Mouse (Mus musculus) stomach, embryonic 16.5 days (tissue): ENCODE measurements around the gene Arx. TPM values are rescaled to one million over a fixed set of nuclear protein-coding genes. Genes with fewer than 3 reads are reported as not detected.

Experiments used
- ATAC-seq: fragments of 200-750 bp; cut with Nextera tagmentation; 2 replicates; pipeline ENCODE4 v1.8.0; 2017; ENCODE audit warnings: moderate number of reproducible peaks, moderate TSS enrichment; ENCODE audit not compliant: insufficient read depth, low FRiP score
- H3K27ac ChIP-seq: fragments of 300-500 bp; sonication (generic); 2 replicates; pipeline ENCODE4 v1.5.1; 2014; ENCODE audit warnings: low read length
- H3K27me3 ChIP-seq: fragments of 300-500 bp; sonication (generic); 2 replicates; pipeline ENCODE4 v1.6.1; 2014; ENCODE audit warnings: low read length, control low read depth, mixed read lengths; ENCODE audit not compliant: control insufficient read depth, insufficient read depth
- H3K36me3 ChIP-seq: fragments of 300-500 bp; sonication (generic); 2 replicates; pipeline ENCODE4 v1.6.1; 2014; ENCODE audit warnings: low read length; ENCODE audit not compliant: control insufficient read depth, insufficient read depth
- H3K4me1 ChIP-seq: fragments of 300-500 bp; sonication (generic); 2 replicates; pipeline ENCODE4 v1.6.1; 2014; ENCODE audit warnings: low read length, control low read depth, mixed read lengths; ENCODE audit not compliant: control insufficient read depth, insufficient read depth
- H3K4me2 ChIP-seq: fragments of 300-500 bp; sonication (generic); 2 replicates; pipeline ENCODE4 v1.6.1; 2014; ENCODE audit warnings: low read depth, low read length, mixed read lengths
- H3K4me3 ChIP-seq: fragments of 300-500 bp; sonication (generic); replicated peaks from 2 replicates; pipeline ENCODE4 v1.5.1; 2014; ENCODE audit warnings: mild to moderate bottlenecking, low read length
- H3K9ac ChIP-seq: fragments of 300-500 bp; sonication (generic); 2 replicates; pipeline ENCODE4 v1.6.1; 2014; ENCODE audit warnings: low read length
- H3K9me3 ChIP-seq: fragments of 300-500 bp; sonication (generic); replicated peaks from 2 replicates; pipeline ENCODE4 v1.6.1; 2016; ENCODE audit warnings: low read length, control low read depth; ENCODE audit not compliant: control insufficient read depth
- WGBS: fragments of 180-500 bp; shearing (Covaris S2); extraction: QIAGEN DNeasy Blood & Tissue Kit; methylation state at CpG from one replicate; pipeline ENCODE4 v1.1.7; 2014; 5-methylcytosine and 5-hydroxymethylcytosine counted together
- polyA plus RNA-seq: library from polyadenylated mRNA; unstranded; fragments of >200 nt; fragmentation: Nextera tagmentation; extraction: Ambion mirVana; gene quantifications from 2 replicates; pipeline ENCODE4 v1.2.1, GENCODE M21; 2015

Arx gene
- polyA plus RNA-seq = 0.19 and 0.22 TPM in 2 replicates

GRCm38 (mm10) chrX:93286291-93286893 lies at the start of gene Arx:
Arx (plus strand) TSS chrX:93286445.
- Histone ChIP-seq H3K27me3 (peaks cover 77% of the 10 kb centered on the region), H3K4me2 (no peak within 1 kb of the TSS), H3K4me3 (peak within 1 kb of the TSS; percentile 11; the same call in 1 of the 2 replicates)

DNA sequence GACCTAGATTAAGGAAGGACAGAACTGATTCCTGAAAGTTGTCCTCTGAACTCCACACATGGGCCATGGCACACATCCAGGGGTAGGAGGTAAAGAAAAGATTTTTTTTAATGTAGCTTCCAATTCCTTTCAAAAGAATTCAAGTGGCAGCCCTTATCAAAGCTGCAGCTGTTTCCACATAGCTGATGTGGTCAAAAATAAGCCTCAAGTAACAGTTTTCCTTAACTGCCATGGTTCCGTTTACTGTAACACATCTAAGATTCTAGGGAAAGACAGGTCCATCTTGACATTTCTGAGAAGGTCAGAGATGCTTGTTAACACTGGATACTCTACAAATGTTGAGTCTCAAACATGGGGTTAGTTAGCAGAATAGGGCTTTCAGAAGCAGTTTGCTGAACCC lies 34.9 kb upstream of the Arx start:
- WGBS = 81% methylated on average over 1 of the region's 1 CpGs
- ATAC-seq = no peak
- no peaks in the 10 kb centered on the region for H3K4me1 ChIP-seq
- no peak overlapping the region for H3K27ac ChIP-seq
- H3K4me3 ChIP-seq = no peak overlapping the region
- H3K9me3 ChIP-seq = no peaks in the 10 kb centered on the region
- no peaks in the 10 kb centered on the region for H3K36me3 ChIP-seq
- no peak overlapping the region for H3K9ac ChIP-seq
- no peaks in the 10 kb centered on the region for H3K27me3 ChIP-seq
- no peak overlapping the region for H3K4me2 ChIP-seq

More at GRCm38 (mm10) chrX:93286291-93286893, at the start of gene Arx:
- Histone ChIP-seq H3K27ac (no peak within 1 kb of the TSS), H3K4me1 (no peaks in the 10 kb centered on the region), H3K9ac (no peak within 1 kb of the TSS), H3K9me3 (no peaks in the 10 kb centered on the region), H3K36me3 (no peaks in the 10 kb centered on the region)
- peak; percentile 88 for ATAC-seq
- WGBS = 23% methylated on average over 31 of the region's 31 CpGs

DNA sequence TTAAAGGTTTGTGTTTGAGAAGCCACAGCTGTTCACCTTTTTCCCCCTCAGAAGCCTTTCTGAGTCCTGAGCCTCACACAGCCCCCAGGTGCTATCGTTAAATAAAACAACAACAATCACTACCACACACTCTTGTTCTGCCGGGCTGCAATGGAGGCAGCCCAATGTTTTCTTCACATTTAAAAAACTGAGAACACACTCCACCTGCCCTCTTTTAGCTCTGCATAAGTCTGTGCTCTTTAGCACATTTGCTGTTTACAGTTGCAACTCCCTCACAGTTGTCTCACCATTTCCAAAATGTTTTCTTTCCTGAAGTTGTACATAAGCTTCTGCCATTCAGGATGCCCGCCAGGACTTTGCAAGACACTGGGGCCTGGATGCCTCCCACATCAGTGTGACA lies 10.6 kb upstream of the Arx start:
- H3K4me3 ChIP-seq = no peak overlapping the region
- no peaks in the 10 kb centered on the region for H3K4me1 ChIP-seq
- H3K9ac ChIP-seq = no peak overlapping the region
- H3K27me3 ChIP-seq = peaks cover 6% of the 10 kb centered on the region; the same call in 1 of the 2 replicates
- no peaks in the 10 kb centered on the region for H3K9me3 ChIP-seq
- no peak for ATAC-seq
- H3K36me3 ChIP-seq = no peaks in the 10 kb centered on the region
- WGBS = 50% methylated on average over 3 of the region's 3 CpGs
- H3K4me2 ChIP-seq = no peak overlapping the region
- no peak overlapping the region for H3K27ac ChIP-seq

DNA sequence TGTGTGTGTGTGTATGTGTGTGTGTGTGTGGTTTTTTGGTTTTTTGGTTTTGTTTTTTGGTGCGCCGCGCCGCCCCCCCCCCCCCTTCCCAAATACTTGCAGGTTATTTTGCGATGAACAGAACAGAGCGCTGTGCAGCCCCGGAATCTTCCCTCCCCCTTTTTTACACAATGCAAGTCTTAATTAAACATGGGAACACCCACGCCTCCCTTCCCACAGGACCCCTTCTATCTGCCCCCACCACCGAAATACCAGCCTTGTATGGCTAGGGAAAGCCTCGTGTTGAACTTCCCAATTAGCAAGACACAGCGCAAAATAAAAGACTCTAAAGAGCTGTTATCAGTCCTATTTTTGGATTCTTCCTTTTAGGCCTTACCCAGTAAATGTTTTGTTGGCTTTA lies 6.3 kb upstream of the Arx start:
- no peak overlapping the region for H3K4me3 ChIP-seq
- H3K27ac ChIP-seq = no peak overlapping the region
- H3K36me3 ChIP-seq = no peaks in the 10 kb centered on the region
- 24% methylated on average over 7 of the region's 11 CpGs for WGBS
- peaks cover 29% of the 10 kb centered on the region for H3K27me3 ChIP-seq
- no peak overlapping the region for H3K9ac ChIP-seq
- H3K4me1 ChIP-seq = no peaks in the 10 kb centered on the region
- no peak for ATAC-seq
- H3K9me3 ChIP-seq = no peaks in the 10 kb centered on the region
- H3K4me2 ChIP-seq = no peak overlapping the region

- Histone ChIP-seq H3K36me3 (no peaks in the 10 kb centered on the region), H3K4me2 (peak overlapping the region; percentile 21; the same call in 1 of the 2 replicates), H3K9me3 (no peaks in the 10 kb centered on the region), H3K27ac (no peak overlapping the region), H3K4me3 (no peak overlapping the region; the same call in 1 of the 2 replicates), H3K4me1 (no peaks in the 10 kb centered on the region), H3K27me3 (peaks cover 41% of the 10 kb centered on the region), H3K9ac (no peak overlapping the region)
- WGBS = 12% methylated on average over 23 of the region's 23 CpGs
- no peak for ATAC-seq
These were observed 5.1 kb upstream of the Arx start for GRCm38 (mm10) chrX:93281028-93281723.

DNA sequence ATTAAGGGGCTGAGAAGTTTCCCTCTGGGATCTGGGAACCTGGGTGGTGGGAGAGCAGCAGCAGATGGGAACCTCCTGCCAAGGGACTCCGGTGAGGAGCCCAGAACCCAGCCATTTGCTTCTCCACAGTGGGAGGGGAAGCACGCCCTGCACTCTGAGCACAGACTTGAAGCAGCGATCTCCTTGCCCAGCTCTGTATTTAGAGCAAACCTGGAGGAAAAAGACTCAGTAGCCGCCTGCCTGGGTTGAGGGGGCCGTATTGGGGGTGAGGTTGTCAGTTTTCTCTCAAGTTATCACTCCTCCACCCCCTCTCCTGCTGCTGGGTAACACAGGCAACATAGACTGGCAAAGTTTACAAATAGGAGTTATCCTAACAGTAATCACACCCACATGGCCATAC lies 4.5 kb upstream of the Arx start:
- no peaks in the 10 kb centered on the region for H3K36me3 ChIP-seq
- no peak overlapping the region for H3K4me3 ChIP-seq
- H3K4me1 ChIP-seq = no peaks in the 10 kb centered on the region
- WGBS = 17% methylated on average over 5 of the region's 5 CpGs
- H3K4me2 ChIP-seq = no peak overlapping the region
- no peaks in the 10 kb centered on the region for H3K9me3 ChIP-seq
- ATAC-seq = no peak
- no peak overlapping the region for H3K27ac ChIP-seq
- H3K9ac ChIP-seq = no peak overlapping the region
- H3K27me3 ChIP-seq = peaks cover 46% of the 10 kb centered on the region

- peaks cover 70% of the 10 kb centered on the region for H3K27me3 ChIP-seq
- H3K9me3 ChIP-seq = no peaks in the 10 kb centered on the region
- 20% methylated on average over 10 of the region's 10 CpGs for WGBS
- no peaks in the 10 kb centered on the region for H3K36me3 ChIP-seq
- no peak overlapping the region for H3K4me2 ChIP-seq
- no peak overlapping the region for H3K4me3 ChIP-seq
- no peaks in the 10 kb centered on the region for H3K4me1 ChIP-seq
- H3K9ac ChIP-seq = no peak overlapping the region
- no peak overlapping the region for H3K27ac ChIP-seq
- ATAC-seq = no peak
These were observed 1.2 kb upstream of the Arx start for GRCm38 (mm10) chrX:93285091-93285490.

- Histone ChIP-seq H3K36me3 (no peaks in the 10 kb centered on the region), H3K27ac (no peak overlapping the region), H3K9ac (no peak overlapping the region), H3K4me3 (peak overlapping the region; percentile 34), H3K4me1 (no peaks in the 10 kb centered on the region), H3K27me3 (peaks cover 80% of the 10 kb centered on the region), H3K9me3 (no peaks in the 10 kb centered on the region), H3K4me2 (peak overlapping the region; percentile 48)
- ATAC-seq = no peak
- WGBS = 13% methylated on average over 35 of the region's 37 CpGs
These were observed 2.1 kb downstream of the Arx start for GRCm38 (mm10) chrX:93288339-93288738.

GRCm38 (mm10) chrX:93289076-93289475 lies 2.8 kb downstream of the Arx start:
- ATAC-seq = no peak
- Histone ChIP-seq H3K36me3 (no peaks in the 10 kb centered on the region), H3K4me3 (peak overlapping the region; percentile 34), H3K27ac (no peak overlapping the region), H3K4me2 (peak overlapping the region; percentile 48), H3K4me1 (no peaks in the 10 kb centered on the region), H3K9ac (no peak overlapping the region), H3K27me3 (peaks cover 86% of the 10 kb centered on the region), H3K9me3 (no peaks in the 10 kb centered on the region)
- WGBS = 7% methylated on average over 32 of the region's 37 CpGs
